Mouse (Mus musculus) hindbrain, embryonic 13.5 days (tissue): ENCODE measurements around the gene Aox1. TPM values are rescaled to one million over a fixed set of nuclear protein-coding genes. Genes with fewer than 3 reads are reported as not detected.

Source experiments
- ATAC-seq: fragments of 200-750 bp; cut with Nextera tagmentation; 2 replicates; pipeline ENCODE4 v1.8.0; 2017; ENCODE audit warnings: moderate TSS enrichment; ENCODE audit not compliant: low FRiP score
- H3K27ac ChIP-seq: fragments of 300-500 bp; sonication (generic); 2 replicates; pipeline ENCODE4 v1.5.1; 2015; ENCODE audit warnings: inconsistent platforms, mild to moderate bottlenecking, moderate library complexity
- H3K27me3 ChIP-seq: fragments of 300-500 bp; sonication (generic); 2 replicates; pipeline ENCODE4 v1.6.1; 2015; ENCODE audit warnings: mild to moderate bottlenecking, inconsistent platforms
- H3K36me3 ChIP-seq: fragments of 300-500 bp; sonication (generic); 2 replicates; pipeline ENCODE4 v1.6.1; 2015; ENCODE audit warnings: mild to moderate bottlenecking, inconsistent platforms
- H3K4me1 ChIP-seq: fragments of 300-500 bp; sonication (generic); replicated peaks from 2 replicates; pipeline ENCODE4 v1.6.1; 2015; ENCODE audit warnings: inconsistent platforms
- H3K4me2 ChIP-seq: fragments of 300-500 bp; sonication (generic); 2 replicates; pipeline ENCODE4 v1.6.1; 2015; ENCODE audit warnings: inconsistent platforms, mild to moderate bottlenecking, moderate library complexity
- H3K4me3 ChIP-seq: fragments of 300-500 bp; sonication (generic); 2 replicates; pipeline ENCODE4 v1.5.1; 2015; ENCODE audit warnings: mild to moderate bottlenecking, inconsistent platforms
- H3K9ac ChIP-seq: fragments of 300-500 bp; sonication (generic); 2 replicates; pipeline ENCODE4 v1.6.1; 2015; ENCODE audit warnings: mild to moderate bottlenecking, inconsistent platforms
- H3K9me3 ChIP-seq: fragments of 300-500 bp; sonication (generic); 2 replicates; pipeline ENCODE4 v1.6.1; 2016; ENCODE audit warnings: inconsistent platforms
- WGBS: fragments of 180-500 bp; shearing (Covaris S2); methylation state at CpG from one replicate; pipeline ENCODE4 v1.1.7; 2015; 5-methylcytosine and 5-hydroxymethylcytosine counted together
- polyA plus RNA-seq: library from polyadenylated mRNA; unstranded; fragments of >200 nt; fragmentation: Nextera tagmentation; extraction: Ambion mirVana; gene quantifications from 2 replicates; pipeline ENCODE4 v1.2.1, GENCODE M21; 2015

Aox1 gene
- polyA plus RNA-seq, 1 experiment from 2014 or later = 0.29 TPM

DNA sequence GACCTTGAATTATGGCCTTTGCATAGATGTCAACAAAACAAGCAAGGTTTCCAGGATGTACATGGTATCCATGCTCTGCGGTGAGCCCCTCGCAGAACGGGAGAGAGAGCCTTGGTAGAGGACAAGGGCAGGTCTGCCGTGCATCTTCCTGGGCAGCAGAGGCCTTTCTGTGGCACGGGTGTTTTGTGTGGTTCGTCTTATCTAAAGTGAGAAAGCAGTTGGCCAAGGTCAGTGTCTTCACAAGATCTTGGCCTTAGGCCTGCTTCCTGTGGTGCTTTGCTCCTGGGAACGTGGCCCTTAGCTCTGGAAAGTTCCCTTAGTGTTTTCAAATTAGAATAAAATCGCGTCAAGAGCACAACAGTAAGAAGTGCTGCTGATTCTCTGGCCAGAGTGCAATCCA is 41.3 kb downstream of the Aox1 start:
- Histone ChIP-seq H3K9me3 (no peaks in the 10 kb centered on the region), H3K36me3 (no peaks in the 10 kb centered on the region), H3K4me1 (no peaks in the 10 kb centered on the region), H3K27me3 (no peaks in the 10 kb centered on the region), H3K9ac (no peak overlapping the region), H3K4me3 (no peak overlapping the region), H3K4me2 (no peak overlapping the region), H3K27ac (no peak overlapping the region)
- WGBS = 84% methylated on average over 9 of the region's 9 CpGs
- ATAC-seq = no peak

DNA sequence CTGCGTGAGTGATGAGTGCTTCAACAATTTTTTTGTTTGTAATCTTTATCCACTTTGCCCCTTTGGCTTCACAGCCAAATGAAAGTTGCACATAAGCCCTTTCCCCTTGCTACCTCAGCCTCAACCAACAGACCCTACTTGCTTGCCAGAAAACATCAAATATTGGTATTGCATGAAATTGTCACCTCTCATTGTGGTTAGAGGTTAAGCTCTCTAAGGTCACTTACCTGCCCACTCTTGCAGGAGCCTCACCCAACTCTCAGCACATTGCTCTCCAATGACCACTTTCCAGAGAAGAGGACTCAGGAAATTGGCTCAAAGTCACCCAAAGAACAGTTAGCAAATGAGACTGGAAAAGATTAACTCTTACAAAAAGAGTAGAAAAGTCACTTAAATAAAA is 41.8 kb downstream of the Aox1 start:
- ATAC-seq = no peak

DNA sequence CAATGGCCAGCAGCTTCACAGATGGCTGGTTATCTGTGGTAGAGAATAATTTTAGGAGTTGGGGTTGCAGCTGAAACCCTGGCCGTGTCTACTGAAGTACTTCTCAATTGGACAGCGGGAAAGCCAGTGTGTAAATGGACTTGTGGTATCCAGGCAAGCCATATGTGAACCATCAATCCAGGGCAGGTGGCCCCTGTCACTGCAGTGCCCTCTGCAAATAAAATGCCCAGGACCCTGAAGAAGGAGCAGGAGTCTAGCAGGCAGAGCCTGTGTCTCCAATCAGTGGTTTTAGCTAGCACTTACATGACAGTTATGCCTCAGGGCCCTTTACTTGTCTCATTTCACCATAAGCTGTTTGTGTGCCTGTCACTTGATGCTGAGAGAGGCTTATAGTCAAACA is 42.7 kb downstream of the Aox1 start:
- Histone ChIP-seq H3K27ac (no peak overlapping the region), H3K4me2 (no peak overlapping the region), H3K4me3 (no peak overlapping the region), H3K9me3 (no peaks in the 10 kb centered on the region), H3K27me3 (no peaks in the 10 kb centered on the region), H3K36me3 (no peaks in the 10 kb centered on the region), H3K4me1 (no peaks in the 10 kb centered on the region), H3K9ac (no peak overlapping the region)
- ATAC-seq = no peak
- WGBS = 61% methylated on average over 2 of the region's 2 CpGs

More for the DNA sequence above, 41.8 kb downstream of the Aox1 start:
- WGBS = 94% methylated on average over 1 of the region's 1 CpGs
- no peak overlapping the region for H3K4me2 ChIP-seq
- H3K27ac ChIP-seq = no peak overlapping the region
- H3K9me3 ChIP-seq = no peaks in the 10 kb centered on the region
- H3K4me3 ChIP-seq = no peak overlapping the region
- H3K9ac ChIP-seq = no peak overlapping the region
- H3K4me1 ChIP-seq = no peaks in the 10 kb centered on the region
- H3K36me3 ChIP-seq = no peaks in the 10 kb centered on the region
- no peaks in the 10 kb centered on the region for H3K27me3 ChIP-seq

DNA sequence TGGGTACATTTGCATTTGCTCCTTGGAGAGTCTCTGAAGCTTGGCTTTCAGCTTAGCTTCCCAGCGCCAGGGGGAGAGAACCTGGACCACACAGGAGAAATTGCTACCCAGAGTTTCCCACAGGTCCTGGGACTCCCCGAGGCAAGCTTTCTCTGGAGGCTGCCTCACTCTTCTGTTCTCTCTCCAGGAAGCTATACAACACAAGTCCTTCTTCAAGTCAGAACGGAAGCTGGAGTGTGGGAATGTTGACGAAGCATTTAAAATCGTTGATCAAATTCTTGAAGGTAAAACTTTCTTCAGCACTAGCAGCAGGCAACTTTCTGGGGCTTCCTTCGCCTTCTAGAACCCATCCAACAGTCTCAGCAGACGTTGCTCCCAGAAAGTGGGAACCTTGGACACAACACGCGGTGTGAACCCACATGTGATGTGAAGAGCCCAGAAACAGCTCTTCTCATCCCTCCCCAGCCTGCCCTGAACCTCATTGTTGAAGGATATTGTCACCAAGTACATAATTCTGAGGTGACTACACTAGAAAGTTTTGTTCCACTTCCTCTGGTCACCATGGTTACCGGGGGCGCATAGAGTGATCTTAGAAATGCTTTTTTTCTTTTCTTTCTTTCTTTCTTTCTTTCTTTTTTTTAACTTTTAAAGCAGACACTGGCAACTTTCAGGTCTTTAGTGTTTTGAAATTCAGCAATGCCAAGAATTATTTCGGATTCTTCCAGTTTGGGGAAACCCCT is 43.4 kb downstream of the Aox1 start:
- Histone ChIP-seq H3K9me3 (no peaks in the 10 kb centered on the region), H3K4me3 (no peak overlapping the region), H3K4me2 (no peak overlapping the region), H3K27me3 (no peaks in the 10 kb centered on the region), H3K27ac (no peak overlapping the region), H3K4me1 (no peaks in the 10 kb centered on the region), H3K9ac (no peak overlapping the region), H3K36me3 (no peaks in the 10 kb centered on the region)
- no peak for ATAC-seq
- WGBS = 78% methylated on average over 12 of the region's 12 CpGs

DNA sequence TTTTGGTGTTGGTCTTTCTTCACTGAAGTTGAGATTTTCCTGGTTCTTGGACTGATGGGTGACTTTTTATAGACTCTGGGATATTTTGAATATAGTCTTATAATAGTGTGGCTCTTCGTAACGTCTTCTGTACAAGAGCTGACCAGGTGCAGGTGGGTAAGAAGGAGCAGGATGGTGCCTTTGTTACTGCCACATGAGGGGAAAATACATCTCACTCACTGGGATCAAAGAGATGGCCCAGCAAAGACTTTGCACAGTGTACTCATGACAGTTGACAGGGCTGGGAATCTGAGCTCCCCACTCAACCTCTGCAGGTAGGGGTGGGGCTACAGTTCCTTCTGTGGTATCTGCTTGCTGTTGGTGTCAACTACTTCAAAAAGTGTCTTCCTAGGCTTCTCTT is 44.5 kb downstream of the Aox1 start:
- Histone ChIP-seq H3K4me1 (no peaks in the 10 kb centered on the region), H3K36me3 (no peaks in the 10 kb centered on the region), H3K27me3 (no peaks in the 10 kb centered on the region), H3K9me3 (no peaks in the 10 kb centered on the region), H3K4me3 (no peak overlapping the region), H3K9ac (no peak overlapping the region), H3K27ac (no peak overlapping the region), H3K4me2 (no peak overlapping the region)
- ATAC-seq = no peak
- 96% methylated on average over 2 of the region's 2 CpGs for WGBS

DNA sequence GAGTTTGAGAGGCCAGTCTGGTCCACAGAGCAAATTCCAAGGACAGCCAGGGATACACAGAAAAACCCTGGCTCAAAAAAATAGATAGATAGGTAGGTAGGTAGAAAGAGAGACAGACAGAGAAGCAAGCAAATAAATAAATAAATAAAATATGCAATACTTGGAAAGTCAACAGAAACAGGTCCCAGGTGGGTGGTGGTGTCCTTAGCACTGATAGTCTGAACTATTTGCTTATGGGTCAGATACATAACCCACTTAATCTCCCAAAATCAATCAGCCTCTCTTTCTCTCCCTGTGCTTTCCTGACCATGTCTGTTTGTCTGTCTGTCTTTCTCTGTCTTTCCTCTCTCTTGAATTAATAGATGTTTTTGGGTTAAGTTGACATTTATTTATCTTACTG is 48.2 kb downstream of the Aox1 start:
- Histone ChIP-seq H3K4me1 (no peaks in the 10 kb centered on the region), H3K36me3 (no peaks in the 10 kb centered on the region), H3K9ac (no peak overlapping the region), H3K4me3 (no peak overlapping the region), H3K27ac (no peak overlapping the region), H3K9me3 (no peaks in the 10 kb centered on the region), H3K27me3 (no peaks in the 10 kb centered on the region), H3K4me2 (no peak overlapping the region)
- no peak for ATAC-seq

DNA sequence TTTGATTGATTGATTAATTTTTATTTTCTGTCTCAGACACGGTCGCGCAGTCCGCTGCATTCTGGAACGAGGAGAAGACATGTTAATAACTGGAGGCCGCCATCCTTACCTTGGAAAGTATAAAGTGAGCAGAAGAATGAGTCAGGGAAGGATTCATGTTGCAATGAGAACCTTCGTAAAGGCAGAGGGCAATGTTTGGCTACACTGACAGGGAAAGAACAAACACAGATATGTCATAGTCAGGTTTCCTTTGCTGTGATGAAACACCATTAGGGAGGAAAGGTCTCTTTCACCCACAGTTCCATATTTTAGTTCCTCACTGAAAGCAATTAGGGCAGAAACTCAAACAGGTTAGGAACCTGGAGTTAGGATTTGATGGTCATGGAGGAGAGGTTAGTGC is 48.7 kb downstream of the Aox1 start:
- Histone ChIP-seq H3K9ac (no peak overlapping the region), H3K4me2 (no peak overlapping the region), H3K9me3 (no peaks in the 10 kb centered on the region), H3K4me3 (no peak overlapping the region), H3K27ac (no peak overlapping the region), H3K27me3 (no peaks in the 10 kb centered on the region), H3K4me1 (no peaks in the 10 kb centered on the region), H3K36me3 (no peaks in the 10 kb centered on the region)
- WGBS = 91% methylated on average over 7 of the region's 7 CpGs
- ATAC-seq = no peak

DNA sequence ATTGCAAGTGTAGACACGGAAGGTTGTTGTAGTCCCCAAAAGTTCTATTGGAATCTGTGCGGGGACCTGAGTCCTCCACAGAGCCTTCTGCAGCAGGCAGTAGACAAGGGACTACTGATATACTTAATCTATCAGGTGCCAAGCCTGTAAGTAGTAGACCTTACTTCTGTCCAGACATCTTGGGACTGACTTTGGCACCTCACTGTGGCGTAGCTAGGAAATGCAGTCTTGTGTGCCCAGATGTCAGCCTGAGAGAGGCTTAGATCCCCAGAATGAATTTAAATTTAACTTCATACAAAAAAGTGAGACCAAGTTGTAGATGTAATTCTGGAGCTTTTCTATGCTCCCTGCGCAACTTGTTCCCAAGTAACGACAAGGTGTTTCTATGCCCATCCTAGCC is 50.0 kb downstream of the Aox1 start:
- Histone ChIP-seq H3K27ac (no peak overlapping the region), H3K9ac (no peak overlapping the region), H3K4me2 (no peak overlapping the region), H3K4me1 (no peaks in the 10 kb centered on the region), H3K4me3 (no peak overlapping the region), H3K36me3 (no peaks in the 10 kb centered on the region), H3K9me3 (no peaks in the 10 kb centered on the region), H3K27me3 (no peaks in the 10 kb centered on the region)
- no peak for ATAC-seq
- 93% methylated on average over 5 of the region's 5 CpGs for WGBS

DNA sequence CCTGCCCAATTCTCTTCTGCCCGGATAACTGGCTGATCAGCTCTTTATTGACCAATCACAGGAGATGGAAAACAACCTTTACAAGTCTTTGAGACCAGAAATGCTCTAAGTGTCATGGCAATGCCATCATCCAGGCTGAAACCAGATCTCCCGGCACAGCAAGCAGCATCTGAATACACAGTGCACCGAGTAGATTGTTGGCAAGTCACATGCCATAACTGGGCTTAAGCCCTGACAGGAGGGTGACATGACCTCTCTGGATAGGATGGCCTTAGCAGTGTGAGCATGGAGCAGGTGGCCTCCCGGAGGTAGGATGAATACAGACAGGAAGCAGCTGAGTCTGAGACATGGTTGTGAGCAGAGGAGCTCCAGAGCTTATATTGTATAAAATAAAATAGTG is 50.7 kb downstream of the Aox1 start:
- Histone ChIP-seq H3K27me3 (no peaks in the 10 kb centered on the region), H3K36me3 (no peaks in the 10 kb centered on the region), H3K4me3 (no peak overlapping the region), H3K4me1 (no peaks in the 10 kb centered on the region), H3K27ac (no peak overlapping the region), H3K9me3 (no peaks in the 10 kb centered on the region), H3K4me2 (no peak overlapping the region), H3K9ac (no peak overlapping the region)
- no peak for ATAC-seq
- WGBS = 89% methylated on average over 4 of the region's 4 CpGs

DNA sequence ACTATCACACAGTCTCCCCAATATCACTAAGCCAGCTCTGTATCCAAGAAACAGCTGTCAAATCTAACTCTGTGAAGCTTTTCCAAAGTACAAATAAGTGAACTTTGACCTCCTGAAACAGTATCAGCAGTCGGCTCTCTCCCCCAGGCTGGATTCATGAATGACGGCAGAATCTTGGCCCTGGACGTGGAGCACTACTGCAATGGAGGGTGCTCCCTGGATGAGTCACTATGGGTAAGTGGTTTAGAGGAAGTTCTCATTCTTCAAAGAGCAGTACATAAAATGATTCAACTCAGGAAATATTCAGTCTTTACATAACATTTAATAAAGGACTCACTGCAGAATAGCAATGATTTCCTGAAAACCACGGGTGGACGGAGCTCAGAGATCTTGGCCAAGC is 51.6 kb downstream of the Aox1 start:
- no peak for ATAC-seq

DNA sequence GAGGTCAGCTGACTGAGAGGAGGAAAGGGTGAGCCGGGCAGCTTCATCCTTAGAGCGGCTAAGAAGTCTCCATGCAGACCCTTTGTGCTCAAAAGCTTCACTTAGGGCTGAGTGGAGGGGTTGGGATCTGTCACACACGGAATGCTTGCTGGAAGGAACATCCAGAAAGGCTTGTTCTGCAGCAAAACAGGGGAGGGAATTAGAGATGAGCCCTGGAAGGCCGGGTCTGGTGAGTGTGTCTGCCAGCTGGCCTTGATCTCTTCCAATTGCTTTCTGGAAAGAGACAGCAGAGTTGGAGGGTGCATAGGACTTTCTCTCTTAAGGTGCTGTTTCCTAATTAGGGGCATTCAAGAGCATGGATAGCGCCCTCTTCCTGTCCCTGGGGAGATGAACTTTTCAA is 59.6 kb downstream of the Aox1 start:
- Histone ChIP-seq H3K9ac (no peak overlapping the region), H3K36me3 (no peaks in the 10 kb centered on the region), H3K27ac (no peak overlapping the region), H3K27me3 (no peaks in the 10 kb centered on the region), H3K9me3 (no peaks in the 10 kb centered on the region), H3K4me1 (no peaks in the 10 kb centered on the region), H3K4me2 (no peak overlapping the region), H3K4me3 (no peak overlapping the region)
- 70% methylated on average over 5 of the region's 5 CpGs for WGBS
- no peak for ATAC-seq

More for the DNA sequence above, 51.6 kb downstream of the Aox1 start:
- no peak overlapping the region for H3K9ac ChIP-seq
- H3K27me3 ChIP-seq = no peaks in the 10 kb centered on the region
- H3K4me3 ChIP-seq = no peak overlapping the region
- no peaks in the 10 kb centered on the region for H3K4me1 ChIP-seq
- no peaks in the 10 kb centered on the region for H3K36me3 ChIP-seq
- H3K27ac ChIP-seq = no peak overlapping the region
- H3K9me3 ChIP-seq = no peaks in the 10 kb centered on the region
- WGBS = 88% methylated on average over 5 of the region's 5 CpGs
- H3K4me2 ChIP-seq = no peak overlapping the region

DNA sequence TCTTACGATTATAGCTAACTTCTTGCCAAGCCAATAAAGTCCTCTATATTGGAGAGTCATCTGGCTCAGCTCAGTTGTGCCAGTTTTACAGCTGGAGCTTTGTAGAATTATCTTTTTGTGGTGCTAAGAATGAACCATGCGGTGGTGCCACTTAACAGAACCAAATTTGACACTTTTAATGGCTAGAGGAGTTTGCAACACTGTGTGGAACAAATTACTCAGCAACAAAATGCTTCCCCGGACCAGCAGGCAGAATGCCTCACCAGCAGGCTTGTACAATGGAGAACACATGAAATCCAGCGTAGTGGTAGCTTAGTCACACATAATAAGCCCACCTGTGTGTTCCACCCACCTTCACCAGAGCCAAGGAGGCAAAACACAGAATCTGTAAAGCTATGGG is 60.5 kb downstream of the Aox1 start:
- ATAC-seq = no peak
- Histone ChIP-seq H3K27ac (no peak overlapping the region), H3K4me1 (no peaks in the 10 kb centered on the region), H3K27me3 (no peaks in the 10 kb centered on the region), H3K9me3 (no peaks in the 10 kb centered on the region), H3K4me3 (no peak overlapping the region), H3K4me2 (no peak overlapping the region), H3K36me3 (no peaks in the 10 kb centered on the region), H3K9ac (no peak overlapping the region)
- 90% methylated on average over 4 of the region's 4 CpGs for WGBS

DNA sequence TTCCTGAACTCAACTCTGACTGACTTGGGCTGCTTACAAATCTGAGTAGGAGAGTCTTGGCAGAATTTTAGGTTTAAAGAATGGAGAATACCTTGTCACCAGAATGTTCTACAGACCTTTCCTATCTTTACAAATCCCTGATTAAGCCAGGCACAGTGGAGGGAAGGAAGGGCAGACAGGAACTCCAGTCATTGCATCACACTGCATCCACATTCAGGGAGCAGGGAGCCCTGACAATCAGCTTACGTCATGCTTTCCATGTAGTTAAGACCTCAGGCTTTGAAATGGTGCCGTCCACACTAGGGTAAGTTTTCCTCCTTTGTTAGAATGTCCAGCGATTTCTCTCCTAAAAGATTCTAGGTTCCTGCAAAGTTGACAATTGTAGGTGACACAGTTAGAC is 61.5 kb downstream of the Aox1 start:
- ATAC-seq = no peak

More for the DNA sequence above, 61.5 kb downstream of the Aox1 start:
- Histone ChIP-seq H3K27me3 (no peaks in the 10 kb centered on the region), H3K4me1 (no peaks in the 10 kb centered on the region), H3K4me2 (no peak overlapping the region), H3K4me3 (no peak overlapping the region), H3K27ac (no peak overlapping the region), H3K9ac (no peak overlapping the region), H3K36me3 (no peaks in the 10 kb centered on the region), H3K9me3 (no peaks in the 10 kb centered on the region)
- WGBS = 78% methylated on average over 3 of the region's 3 CpGs
